Mouse (Mus musculus) G1E (cell line): ENCODE measurements around the gene Srsf9. TPM values are rescaled to one million over a fixed set of nuclear protein-coding genes. Genes with fewer than 3 reads are reported as not detected.

ENCODE experiments used
- ATAC-seq: 2 replicates; pipeline ENCODE4 v1.8.0; 2016; ENCODE audit warnings: mild to moderate bottlenecking; ENCODE audit not compliant: insufficient number of reproducible peaks, poor library complexity, low FRiP score, severe bottlenecking; ENCODE audit errors: extremely low read depth
- DNase-seq: peaks from one replicate; pipeline ENCODE4 v3.0.0; 2012; ENCODE audit warnings: low spot score
- H3K27me3 ChIP-seq: 2 replicates; pipeline ENCODE4 v1.6.1; 2012; ENCODE audit warnings: mild to moderate bottlenecking, low read length, inconsistent platforms; ENCODE audit not compliant: insufficient read depth
- H3K36me3 ChIP-seq: replicated peaks from 2 replicates; pipeline ENCODE3; 2012; ENCODE audit warnings: mild to moderate bottlenecking, inconsistent platforms
- H3K4me1 ChIP-seq: 2 replicates; pipeline ENCODE4 v1.6.1; 2012; ENCODE audit warnings: low read depth, low read length, inconsistent platforms, mixed read lengths; ENCODE audit not compliant: insufficient read depth
- H3K4me3 ChIP-seq: 2 replicates; pipeline ENCODE4 v1.5.1; 2012; ENCODE audit warnings: low read depth, mild to moderate bottlenecking, inconsistent platforms, low read length, moderate library complexity, mixed read lengths
- H3K9me3 ChIP-seq: replicated peaks from 2 replicates; pipeline ENCODE4 v1.6.1; 2012; ENCODE audit warnings: inconsistent platforms
- CTCF ChIP-seq: IDR thresholded peaks from 2 replicates; pipeline ENCODE4 v1.5.1; 2012; ENCODE audit warnings: low read depth, low read length, inconsistent platforms, mixed read lengths
- GATA1 ChIP-seq: IDR thresholded peaks from 2 replicates; pipeline ENCODE4 v1.6.1; 2012; ENCODE audit warnings: borderline replicate concordance, low read length, inconsistent platforms, mixed read lengths
- GATA2 ChIP-seq: IDR thresholded peaks from 2 replicates; pipeline ENCODE4 v1.6.1; 2012; ENCODE audit warnings: low read depth, low read length, inconsistent platforms, borderline replicate concordance
- POLR2AphosphoS5 ChIP-seq: IDR thresholded peaks from 2 replicates; pipeline ENCODE4 v1.6.1; 2012; ENCODE audit warnings: low read depth, low read length, inconsistent platforms; ENCODE audit not compliant: insufficient replicate concordance
- TAL1 ChIP-seq: conservative IDR thresholded peaks from 2 replicates; pipeline ENCODE4 v1.6.1; 2012; ENCODE audit warnings: low read depth, low read length, inconsistent platforms, mixed read lengths
- polyA plus RNA-seq: library from polyadenylated mRNA; stranded (reverse); fragments of >175 nt; gene quantifications from 2 replicates; pipeline ENCODE4 v1.2.3, GENCODE M21; 2012
- total RNA-seq, 2 experiments: library from RNA; stranded (forward) in 1 of 2; stranded (reverse) in 1 of 2; fragments of 200-1000 nt in 1 of 2; fragments of >200 nt in 1 of 2; fragmentation: Nextera tagmentation in 1 of 2; gene quantifications; 2 replicates each; pipeline ENCODE4 v1.2.3; 2014 to 2017

Gene Srsf9
- total and polyA plus RNA-seq, 3 experiments: 47.6 to 114 (median 111) TPM

DNA sequence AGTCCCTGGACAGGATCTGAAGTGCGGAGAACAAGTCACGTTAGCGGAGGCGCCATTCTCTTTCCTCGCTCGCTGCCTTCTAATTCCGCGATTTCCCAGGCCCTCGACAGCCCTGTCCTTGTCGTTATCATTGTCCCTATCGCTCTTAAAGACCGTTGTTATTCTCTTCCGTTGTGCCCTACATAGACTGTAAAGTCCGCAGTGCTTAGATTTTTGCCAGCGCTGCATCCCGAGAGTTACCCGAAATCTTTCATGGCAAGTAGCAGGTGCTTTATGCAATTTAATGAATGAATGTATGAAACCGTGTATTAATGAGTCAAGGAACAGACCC, 22.2 kb downstream of the Srsf9 start:
- ATAC-seq (no peak), DNase-seq (no peak)
- Histone ChIP-seq H3K9me3 (peaks cover 3% of the 10 kb centered on the region), H3K27me3 (peaks cover 14% of the 10 kb centered on the region), H3K4me1 (peaks cover 31% of the 10 kb centered on the region), H3K4me3 (peak overlapping the region; percentile 95), H3K36me3 (peaks cover 32% of the 10 kb centered on the region)
- no peak for TF ChIP-seq GATA2
- no peak for TF ChIP-seq CTCF
- TF ChIP-seq TAL1: no peak
- TF ChIP-seq POLR2AphosphoS5: no peak
- TF ChIP-seq GATA1: no peak

DNA sequence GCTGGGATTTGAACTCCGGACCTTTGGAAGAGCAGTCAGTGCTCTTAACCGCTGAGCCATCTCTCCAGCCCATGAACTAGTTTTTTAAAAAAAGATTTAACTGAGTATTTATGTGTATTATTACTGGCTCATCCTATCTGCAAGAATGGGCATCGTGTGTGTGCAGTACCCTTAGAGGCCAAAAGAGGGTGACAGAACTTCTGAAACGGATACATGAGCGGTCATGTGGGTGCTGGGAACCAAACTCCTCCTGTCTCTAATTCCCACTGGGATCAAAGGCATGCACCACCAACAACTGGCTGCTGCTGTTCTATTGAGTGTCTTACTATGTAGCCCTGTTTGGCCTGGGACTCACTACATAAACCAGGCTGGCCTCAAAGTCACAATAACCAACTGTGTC, 24.4 kb downstream of the Srsf9 start:
- no peak for ATAC-seq
- H3K9me3 ChIP-seq: peaks cover 3% of the 10 kb centered on the region

DNA sequence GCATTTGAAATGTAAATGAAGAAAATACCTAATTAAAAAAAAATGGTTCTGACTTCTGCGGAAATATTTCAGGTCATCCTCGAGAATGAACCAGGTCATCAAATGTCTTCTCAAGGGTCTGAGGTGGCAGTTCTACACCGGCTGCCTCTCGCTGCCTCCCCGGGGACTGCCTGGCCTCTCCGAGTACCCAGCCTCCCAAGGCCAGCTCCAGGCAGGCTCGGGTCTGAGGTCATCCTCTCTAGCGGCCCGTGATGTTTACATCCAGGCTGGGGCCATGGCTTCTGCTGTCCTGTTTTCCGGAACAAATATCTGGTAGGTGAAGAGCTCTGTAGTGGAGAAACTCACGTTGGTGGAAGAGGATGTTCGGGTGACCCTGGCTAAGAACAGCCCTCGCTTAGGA, 28.1 kb downstream of the Srsf9 start:
- Histone ChIP-seq H3K4me3 (no peak overlapping the region), H3K27me3 (peaks cover 34% of the 10 kb centered on the region), H3K4me1 (peaks cover 13% of the 10 kb centered on the region), H3K36me3 (no peaks in the 10 kb centered on the region), H3K9me3 (peaks cover 3% of the 10 kb centered on the region)
- TF ChIP-seq CTCF (no peak), POLR2AphosphoS5 (no peak), GATA1 (no peak), GATA2 (no peak), TAL1 (no peak)
- DNase-seq (no peak), ATAC-seq (no peak)

More for the DNA sequence above, 24.4 kb downstream of the Srsf9 start:
- Histone ChIP-seq H3K36me3 (peaks cover 10% of the 10 kb centered on the region), H3K27me3 (peaks cover 28% of the 10 kb centered on the region), H3K4me3 (no peak overlapping the region), H3K4me1 (peaks cover 14% of the 10 kb centered on the region)
- no peak for TF ChIP-seq CTCF
- no peak for TF ChIP-seq GATA2
- no peak for TF ChIP-seq POLR2AphosphoS5
- TF ChIP-seq TAL1: no peak
- TF ChIP-seq GATA1: no peak
- no peak for DNase-seq

DNA sequence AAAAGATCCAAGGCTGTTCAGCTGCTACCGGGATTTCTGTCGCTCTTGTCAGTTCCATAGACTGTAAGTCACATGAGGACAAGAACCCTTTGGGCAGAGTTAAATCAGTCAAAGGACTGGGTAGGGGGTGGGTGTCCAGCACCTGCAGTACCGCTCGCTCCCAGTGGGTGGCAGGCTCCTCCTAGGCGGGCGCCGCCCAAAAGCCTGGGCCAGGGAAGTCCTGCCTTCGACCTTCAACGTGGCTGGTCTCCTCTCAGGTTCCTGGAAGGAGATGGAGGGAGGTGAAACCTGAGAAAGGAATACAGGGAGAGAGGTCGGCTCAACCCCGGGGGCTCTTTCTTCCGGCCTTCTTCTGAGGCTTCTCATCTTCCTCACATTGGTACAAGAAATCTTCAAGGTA, 31.9 kb downstream of the Srsf9 start:
- Histone ChIP-seq H3K27me3 (peaks cover 26% of the 10 kb centered on the region), H3K9me3 (no peaks in the 10 kb centered on the region), H3K4me1 (peaks cover 23% of the 10 kb centered on the region), H3K4me3 (peak overlapping the region; percentile 2; the same call in 1 of the 2 replicates), H3K36me3 (peaks cover 5% of the 10 kb centered on the region)
- DNase-seq (peak; percentile 88), ATAC-seq (peak; percentile 54)
- peak; percentile 96 for TF ChIP-seq CTCF
- TF ChIP-seq GATA2: no peak
- TF ChIP-seq POLR2AphosphoS5: no peak
- TF ChIP-seq TAL1: no peak
- TF ChIP-seq GATA1: no peak

DNA sequence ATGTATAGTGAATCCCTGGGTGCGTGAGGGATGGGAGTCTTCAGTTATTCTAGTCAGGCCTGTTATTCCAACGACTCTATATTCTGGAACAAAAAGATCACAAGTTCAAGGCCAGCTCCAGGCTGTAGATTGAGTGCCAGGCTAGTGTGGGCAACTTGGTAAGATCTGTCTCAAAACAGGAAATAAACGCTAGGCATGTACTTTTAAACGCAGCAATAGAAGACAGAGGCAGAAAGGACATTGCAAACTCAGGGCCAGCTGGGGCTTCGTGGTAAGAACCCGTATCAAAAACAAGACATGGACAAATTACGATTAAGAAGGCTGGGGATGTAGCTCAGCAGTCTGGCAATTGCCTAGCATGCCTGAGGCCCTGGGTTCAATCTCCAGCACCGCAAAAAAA, 32.5 kb downstream of the Srsf9 start:
- Histone ChIP-seq H3K9me3 (no peaks in the 10 kb centered on the region), H3K4me1 (peaks cover 23% of the 10 kb centered on the region), H3K36me3 (peaks cover 5% of the 10 kb centered on the region), H3K27me3 (peaks cover 23% of the 10 kb centered on the region), H3K4me3 (no peak overlapping the region; the same call in 1 of the 2 replicates)
- TF ChIP-seq GATA1: no peak
- no peak for TF ChIP-seq GATA2
- ATAC-seq (no peak), DNase-seq (no peak)

DNA sequence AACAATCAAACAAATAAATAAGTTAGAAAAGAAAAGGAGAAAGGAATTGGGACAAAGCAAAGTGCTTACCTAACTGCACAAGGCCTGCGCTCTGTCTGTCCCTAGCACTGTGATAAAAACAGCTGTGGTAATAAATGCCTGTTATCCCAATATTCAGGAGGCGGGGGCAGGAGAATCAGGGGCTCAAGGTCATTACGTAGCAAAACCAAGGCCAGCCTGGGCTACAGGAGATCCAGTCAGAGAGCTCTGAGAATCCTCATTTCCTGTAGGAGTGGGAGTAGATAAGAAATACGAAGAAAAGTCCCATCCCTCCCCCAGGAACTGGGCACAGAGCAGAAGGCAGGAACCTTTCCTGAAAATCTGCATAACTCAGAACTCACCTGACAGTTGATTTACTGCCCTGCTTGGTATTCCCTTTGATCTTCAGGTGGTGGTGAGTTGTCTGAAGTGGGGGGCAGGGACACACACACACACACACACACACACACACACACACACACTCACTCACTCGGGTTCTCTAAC, 32.9 kb downstream of the Srsf9 start:
- Histone ChIP-seq H3K4me1 (peaks cover 23% of the 10 kb centered on the region), H3K4me3 (no peak overlapping the region), H3K36me3 (peaks cover 5% of the 10 kb centered on the region), H3K9me3 (no peaks in the 10 kb centered on the region), H3K27me3 (peaks cover 23% of the 10 kb centered on the region)
- ATAC-seq (no peak), DNase-seq (no peak)
- TF ChIP-seq GATA2 (no peak), GATA1 (no peak), TAL1 (no peak), CTCF (no peak), POLR2AphosphoS5 (no peak)

DNA sequence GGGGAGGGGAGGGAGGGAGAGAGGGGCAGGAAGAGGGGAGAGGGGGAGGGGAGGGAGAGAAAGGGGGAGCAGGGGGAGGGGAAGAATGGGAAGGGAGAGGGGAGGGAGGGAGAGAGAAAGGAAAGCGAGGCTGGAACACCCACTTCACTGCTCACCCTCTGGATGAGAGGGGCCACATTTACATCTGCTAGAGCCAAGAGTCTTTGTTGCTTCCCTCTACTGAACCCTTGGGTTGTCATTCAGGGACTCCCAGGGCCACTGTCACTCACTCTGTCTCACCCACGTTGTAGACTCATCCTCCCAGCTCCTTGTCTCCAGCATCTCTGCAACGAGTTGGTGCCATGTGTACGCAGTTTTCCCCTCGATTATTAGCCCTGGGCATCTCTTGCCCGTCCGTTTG, 35.2 kb downstream of the Srsf9 start:
- TF ChIP-seq CTCF (no peak), GATA2 (no peak), GATA1 (no peak), POLR2AphosphoS5 (no peak), TAL1 (no peak)
- H3K9me3 ChIP-seq: no peaks in the 10 kb centered on the region
- peaks cover 23% of the 10 kb centered on the region for H3K4me1 ChIP-seq
- no peak overlapping the region for H3K4me3 ChIP-seq
- H3K27me3 ChIP-seq: peaks cover 6% of the 10 kb centered on the region; the same call in 1 of the 2 replicates
- H3K36me3 ChIP-seq: peaks cover 12% of the 10 kb centered on the region
- no peak for ATAC-seq
- DNase-seq: no peak
